Comparison of ENCODE assay signal across 8 mouse cellular contexts in genomic region chr11:114675341-114675825, GRCm38 (mm10). TPM values are rescaled to one million over a fixed set of nuclear protein-coding genes. Genes with fewer than 3 reads are reported as not detected.
A peak's percentile ranks its signal among the peaks of the same experiment; 100 is the strongest.
DNase-seq lines count a peak whose midpoint lies in the region; ATAC-seq and TF ChIP-seq lines count a peak whose summit lies in the region.

Ttyh2 (plus strand) TSS chr11:114675431.

- under 1% methylated on average over 38 of the region's 40 CpGs for WGBS in forebrain, embryonic 12.5 days
- under 1% methylated on average over 40 of the region's 40 CpGs for WGBS in lung, adult 2 months
- whole genome bisulfite sequencing in neural tube, embryonic 15.5 days, result under 1% methylated on average over 38 of the region's 40 CpGs
- WGBS in thymus, adult 2 months, result 2% methylated on average over 40 of the region's 40 CpGs

- peak within 1 kb of the TSS; percentile 89 for H3K4me2 ChIP-seq in forebrain, embryonic 12.5 days
- H3K4me2 ChIP-seq in neural tube, embryonic 15.5 days, result peak within 1 kb of the TSS; percentile 84

- peak within 1 kb of the TSS; percentile 76 for H3K4me3 ChIP-seq in G1E (ENCODE audit: low read depth, low read length)
- H3K4me3 ChIP-seq in forebrain, embryonic 12.5 days (replicated peaks), result peak within 1 kb of the TSS; percentile 53
- peak within 1 kb of the TSS; percentile 87 for H3K4me3 ChIP-seq in lung, adult 2 months (replicated peaks; ENCODE audit: extremely low read depth, low read depth, low read length)
- H3K4me3 ChIP-seq in neural tube, embryonic 15.5 days (replicated peaks), result peak within 1 kb of the TSS; percentile 50
- H3K4me3 ChIP-seq in thymus, adult 2 months (ENCODE audit: control insufficient read depth, insufficient read depth, low read length), result peak within 1 kb of the TSS; percentile 51

- TF ChIP-seq CTCF in G1E (IDR thresholded peaks at IDR 0.05; ENCODE audit: low read depth, low read length), result no peak
- no peak for TF ChIP-seq CTCF in lung, adult 2 months (IDR thresholded peaks at IDR 0.05; ENCODE audit: insufficient read depth, low read length)
- TF ChIP-seq CTCF in thymus, adult 2 months (IDR thresholded peaks at IDR 0.05; ENCODE audit: borderline replicate concordance, control insufficient read depth, extremely low read depth, insufficient read depth, low read length, poor library complexity), result no peak

- H3K36me3 ChIP-seq in G1E (replicated peaks), result peaks cover 42% of the 10 kb centered on the region
- peaks cover 36% of the 10 kb centered on the region for H3K36me3 ChIP-seq in forebrain, embryonic 12.5 days (replicated peaks)
- H3K36me3 ChIP-seq in neural tube, embryonic 15.5 days, result peaks cover 26% of the 10 kb centered on the region
- peaks cover 26% of the 10 kb centered on the region for H3K36me3 ChIP-seq in thymus, adult 2 months (ENCODE audit: control insufficient read depth, insufficient read depth, low read length)

- peak within 1 kb of the TSS; percentile 42; the same call in 1 of the 2 replicates for H3K27ac ChIP-seq in forebrain, embryonic 12.5 days
- peak within 1 kb of the TSS; percentile 70 for H3K27ac ChIP-seq in neural tube, embryonic 15.5 days (replicated peaks)
- no peak within 1 kb of the TSS for H3K27ac ChIP-seq in thymus, adult 2 months (ENCODE audit: control insufficient read depth, insufficient read depth, low read length)

- peaks cover 25% of the 10 kb centered on the region; the same call in 1 of the 2 replicates for H3K27me3 ChIP-seq in G1E (ENCODE audit: insufficient read depth, low read length)
- peaks cover 16% of the 10 kb centered on the region for H3K27me3 ChIP-seq in forebrain, embryonic 12.5 days
- peaks cover 13% of the 10 kb centered on the region; the same call in 1 of the 2 replicates for H3K27me3 ChIP-seq in neural tube, embryonic 15.5 days (replicated peaks)
- peaks cover 6% of the 10 kb centered on the region; the same call in 1 of the 2 replicates for H3K27me3 ChIP-seq in thymus, adult 2 months (ENCODE audit: control insufficient read depth, insufficient read depth, low read length)

- peak; percentile 71 for ATAC-seq in G1E (ENCODE audit: extremely low read depth, insufficient number of reproducible peaks, low FRiP score, poor library complexity, severe bottlenecking)
- ATAC-seq in cerebellum, adult (ENCODE audit: insufficient number of reproducible peaks, low FRiP score, low TSS enrichment), result peak; percentile 60
- ATAC-seq in forebrain, embryonic 12.5 days (ENCODE audit: low FRiP score), result peak; percentile 91
- ATAC-seq in neural tube, embryonic 15.5 days (ENCODE audit: low FRiP score), result peak; percentile 83

- peak; percentile 38; the same call in 1 of the 2 replicates for TF ChIP-seq POLR2A in lung, adult 2 months (IDR thresholded peaks at IDR 0.05; ENCODE audit: borderline replicate concordance, extremely low read depth, low read depth, low read length)
- peak; percentile 19; the same call in 1 of the 2 replicates for TF ChIP-seq POLR2A in thymus, adult 2 months (IDR thresholded peaks at IDR 0.05; ENCODE audit: control insufficient read depth, extremely low read depth, insufficient read depth, low read length, poor library complexity)

- H3K9me3 ChIP-seq in G1E (replicated peaks), result no peaks in the 10 kb centered on the region
- no peaks in the 10 kb centered on the region for H3K9me3 ChIP-seq in forebrain, embryonic 12.5 days
- H3K9me3 ChIP-seq in neural tube, embryonic 15.5 days (replicated peaks), result no peaks in the 10 kb centered on the region

- DNase-seq in G1E (ENCODE audit: low spot score), result peak; percentile 84
- DNase-seq in heart, postnatal 10 days, result peak; percentile 82
- DNase-seq in kidney, postnatal 4 days, result peak; percentile 89 to 93
- peak; percentile 76 for DNase-seq in lung, adult 2 months
- DNase-seq in thymus, adult 2 months, result peak; percentile 41

- peaks cover 59% of the 10 kb centered on the region for H3K4me1 ChIP-seq in G1E (ENCODE audit: insufficient read depth, low read depth, low read length)
- H3K4me1 ChIP-seq in forebrain, embryonic 12.5 days, result peaks cover 34% of the 10 kb centered on the region
- peaks cover 13% of the 10 kb centered on the region for H3K4me1 ChIP-seq in lung, adult 2 months (ENCODE audit: control insufficient read depth, insufficient read depth, low read length)
- peaks cover 56% of the 10 kb centered on the region for H3K4me1 ChIP-seq in neural tube, embryonic 15.5 days
- peaks cover 18% of the 10 kb centered on the region for H3K4me1 ChIP-seq in thymus, adult 2 months (replicated peaks; ENCODE audit: control insufficient read depth, insufficient read depth, low read length)

- H3K9ac ChIP-seq in forebrain, embryonic 12.5 days, result peak within 1 kb of the TSS; percentile 72
- peak within 1 kb of the TSS; percentile 35 for H3K9ac ChIP-seq in neural tube, embryonic 15.5 days (replicated peaks)

- intact Hi-C loops in heart, postnatal 10 days (cut with DNase I), result loop anchor here (10.0 kb wide), 1 partner anchor 239 kb away; no protein-coding TSS in a partner anchor

RNA-seq across cellular contexts. Expression of gene Ttyh2, which starts in this region (rescaled TPM):
- total RNA-seq in G1E (2014; fragmentation: Nextera tagmentation), result 0.38 and 0.87 TPM in 2 replicates
- 2.0 and 2.9 TPM in 2 replicates for total RNA-seq in G1E (2017)
- 0.47 and 0.74 TPM in 2 replicates for polyA plus RNA-seq in G1E (2012)
- 11.8 and 13.0 TPM in 2 replicates for polyA plus RNA-seq in forebrain, embryonic 12.5 days (2016; fragmentation: Nextera tagmentation; extraction: Ambion mirVana)
- total RNA-seq in heart, postnatal 10 days (2021), result 10 to 100 TPM; 25.2 to 26.3 TPM
- 19.0 and 20.8 TPM in 2 replicates for polyA plus RNA-seq in lung, adult 2 months (2012; rRNA removed)
- 30.0 and 31.0 TPM in 2 replicates for polyA plus RNA-seq in neural tube, embryonic 15.5 days (2015; fragmentation: Nextera tagmentation; extraction: Ambion mirVana)
- polyA plus RNA-seq in thymus, adult 2 months (2012; rRNA removed), result 17.1 and 17.3 TPM in 2 replicates

Comparison
In these comparisons a context has a peak if more than half of its experiments do, and no peak if none do; other contexts are left out.
1. RNA of gene Ttyh2 (total RNA-seq): 25.2 to 26.3 TPM in heart, postnatal 10 days; 0.38 to 2.9 TPM in G1E; every median in the first group is over 4 times any median in the second.
2. DNase-seq: peak in every context shown above with its lines; median percentile 91 in kidney, postnatal 4 days; 84 in G1E; 82 in heart, postnatal 10 days; 76 in lung, adult 2 months; 41 in thymus, adult 2 months.
3. Peak in every context shown above with its lines, with median percentiles within 50 percentile points of each other: ATAC-seq and H3K4me3 ChIP-seq.